10 mouse cellular contexts compared by ENCODE assay signal in genomic region chr13:48593181-48593580, GRCm38 (mm10). TPM values are rescaled to one million over a fixed set of nuclear protein-coding genes. Genes with fewer than 3 reads are reported as not detected.
DNase-seq lines count a peak whose midpoint lies in the region; ATAC-seq lines count a peak whose summit lies in the region.
"Had no signal": no experiment of that assay in that cellular context is flagged by ENCODE, and none has a peak within 500 bp of the region (broad histone marks: within the 10 kb centered on the region; RNA-seq: fewer than 3 reads in every experiment).

No protein-coding gene starts in this region.

- ATAC-seq in embryonic facial prominence, embryonic 12.5 days (ENCODE audit: insufficient number of reproducible peaks, insufficient read depth, low FRiP score, low TSS enrichment): peak; percentile 88
- ATAC-seq in midbrain, embryonic 12.5 days (ENCODE audit: low FRiP score, low read depth): peak; percentile 95
- no peak for ATAC-seq in kidney, embryonic 14.5 days (ENCODE audit: low FRiP score, low TSS enrichment)

- WGBS in embryonic facial prominence, embryonic 12.5 days: 33% methylated on average over 15 of the region's 15 CpGs
- WGBS in midbrain, embryonic 12.5 days: 16% methylated on average over 15 of the region's 15 CpGs
- 60% methylated on average over 15 of the region's 15 CpGs for WGBS in kidney, embryonic 14.5 days

- no peak overlapping the region for H3K4me3 ChIP-seq in embryonic facial prominence, embryonic 12.5 days
- peak overlapping the region; percentile 13 for H3K4me3 ChIP-seq in midbrain, embryonic 12.5 days
- H3K4me3 ChIP-seq in kidney, embryonic 14.5 days (ENCODE audit: low read length): no peak overlapping the region
- H3K4me3 ChIP-seq: limb, embryonic 15.5 days had no signal

- H3K9me3 ChIP-seq in embryonic facial prominence, embryonic 12.5 days: no peaks in the 10 kb centered on the region
- no peaks in the 10 kb centered on the region for H3K9me3 ChIP-seq in midbrain, embryonic 12.5 days
- no peaks in the 10 kb centered on the region for H3K9me3 ChIP-seq in kidney, embryonic 14.5 days (ENCODE audit: control insufficient read depth, low read length)
- H3K9me3 ChIP-seq: limb, embryonic 15.5 days had no signal

- H3K27ac ChIP-seq in embryonic facial prominence, embryonic 12.5 days: 0 out of 2 replicates have a peak overlapping the region, but pooled peaks have one; percentile 30
- H3K27ac ChIP-seq in midbrain, embryonic 12.5 days (replicated peaks): peak overlapping the region; percentile 52
- no peak overlapping the region for H3K27ac ChIP-seq in kidney, embryonic 14.5 days (ENCODE audit: low read depth, low read length)
- H3K27ac ChIP-seq: limb, embryonic 15.5 days had no signal

- 0 out of 2 replicates have a peak overlapping the region, but pooled peaks have one; percentile 27 for H3K9ac ChIP-seq in embryonic facial prominence, embryonic 12.5 days
- H3K9ac ChIP-seq in midbrain, embryonic 12.5 days (replicated peaks): 0 out of 2 replicates have a peak overlapping the region, but pooled peaks have one; percentile 4
- H3K9ac ChIP-seq in kidney, embryonic 14.5 days (ENCODE audit: low read depth, low read length): no peak overlapping the region
- H3K9ac ChIP-seq: limb, embryonic 15.5 days had no signal

- H3K27me3 ChIP-seq in embryonic facial prominence, embryonic 12.5 days: no peaks in the 10 kb centered on the region
- H3K27me3 ChIP-seq in midbrain, embryonic 12.5 days: 0 out of 2 replicates have a peak, but pooled peaks cover 2% of the 10 kb centered on the region
- no peaks in the 10 kb centered on the region for H3K27me3 ChIP-seq in kidney, embryonic 14.5 days (ENCODE audit: control insufficient read depth, insufficient read depth, low read length)
- H3K27me3 ChIP-seq: CH12.LX; limb, embryonic 15.5 days had no signal

- H3K4me1 ChIP-seq in embryonic facial prominence, embryonic 12.5 days: peaks cover 9% of the 10 kb centered on the region
- H3K4me1 ChIP-seq in midbrain, embryonic 12.5 days: peaks cover 27% of the 10 kb centered on the region
- H3K4me1 ChIP-seq in kidney, embryonic 14.5 days (ENCODE audit: control insufficient read depth, insufficient read depth, low read length): 0 out of 2 replicates have a peak, but pooled peaks cover 2% of the 10 kb centered on the region

- peaks cover 15% of the 10 kb centered on the region for H3K36me3 ChIP-seq in embryonic facial prominence, embryonic 12.5 days
- H3K36me3 ChIP-seq in midbrain, embryonic 12.5 days: peaks cover 10% of the 10 kb centered on the region
- peaks cover 7% of the 10 kb centered on the region; the same call in 1 of the 2 replicates for H3K36me3 ChIP-seq in kidney, embryonic 14.5 days (ENCODE audit: control insufficient read depth, insufficient read depth, low read length)

- DNase-seq in ES-CJ7 (ENCODE audit: low read depth, low spot score): peak; percentile 39
- peak; percentile 69 for DNase-seq in layer of hippocampus, adult 11-12 months (ENCODE audit: low spot score)
- DNase-seq in ovary, postnatal 10 days (ENCODE audit: low spot score): no peak
- no peak for DNase-seq in gastrocnemius, postnatal 10 days
- DNase-seq in cerebellum, adult 11 months: no peak

- peak overlapping the region; percentile 13; the same call in 1 of the 2 replicates for H3K4me2 ChIP-seq in embryonic facial prominence, embryonic 12.5 days (replicated peaks)
- peak overlapping the region; percentile 36 for H3K4me2 ChIP-seq in midbrain, embryonic 12.5 days (replicated peaks)
- H3K4me2 ChIP-seq in kidney, embryonic 14.5 days (replicated peaks; ENCODE audit: low read depth, low read length): no peak overlapping the region
- H3K4me2 ChIP-seq: limb, embryonic 15.5 days had no signal

RNA-seq across cellular contexts. Expression of gene Ptpdc1, which starts 32.3 kb away (rescaled TPM):
- polyA plus RNA-seq in embryonic facial prominence, embryonic 12.5 days (2016; fragmentation: Nextera tagmentation; extraction: Ambion mirVana): 23.5 and 25.3 TPM in 2 replicates
- 16.9 and 20.9 TPM in 2 replicates for polyA plus RNA-seq in midbrain, embryonic 12.5 days (2016; fragmentation: Nextera tagmentation; extraction: Ambion mirVana)
- total RNA-seq in gastrocnemius, postnatal 10 days (2021): 10 to 100 TPM in 1 of 2 experiments, 1 to 10 TPM in 1; 8.1 to 10.4 TPM
- polyA plus RNA-seq in kidney, embryonic 14.5 days (2014; fragmentation: Nextera tagmentation; extraction: Ambion mirVana): 6.5 and 15.0 TPM in 2 replicates
- total RNA-seq: CH12.LX had no signal

Comparison
In these comparisons a context has a peak if more than half of its experiments do, and no peak if none do; other contexts are left out.
1. DNase-seq: peak in ES-CJ7 (single experiment) and layer of hippocampus, adult 11-12 months (single experiment); none in ovary, postnatal 10 days (single experiment), gastrocnemius, postnatal 10 days (single experiment) and cerebellum, adult 11 months (single experiment).